Mouse (Mus musculus): Measurements from ENCODE around the gene Olfr1037. TPM values are rescaled to one million over a fixed set of nuclear protein-coding genes. Genes with fewer than 3 reads are reported as not detected.

Olfr1037 gene
- polyA plus RNA-seq (2021; fragmentation: Nextera tagmentation), result not detected in 2 replicates
- long read RNA-seq, experiment 1, result 0 reads
- long read RNA-seq, experiment 2, result 0 reads

GRCm38 (mm10) chr2:86087285-86087684, at the start of gene Olfr1037:
Gene Olfr1037 (minus strand): TSS chr2:86087385.

DNA sequence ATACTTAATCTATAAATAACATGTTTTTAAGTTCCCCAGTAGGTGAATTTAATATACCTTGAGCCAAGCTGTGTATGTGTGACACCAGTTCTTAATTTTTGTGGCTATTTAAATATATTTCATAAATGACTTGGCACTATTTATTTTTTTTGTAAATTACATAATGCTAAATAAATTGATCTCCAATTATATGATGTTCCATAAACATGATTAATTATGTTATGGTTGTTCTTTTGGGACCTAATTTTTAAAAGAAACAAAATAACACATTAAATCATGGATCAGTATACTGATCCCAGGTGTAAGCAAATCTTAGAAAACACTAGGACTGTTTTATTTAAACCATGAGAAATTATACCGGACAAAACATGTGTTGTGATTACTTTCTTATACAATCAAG, 48.6 kb upstream of the Olfr1037 start, which contains the start of gene Olfr1039:
TSS of gene Olfr1039 (minus strand) at position 101 of the 400 bp plus-strand sequence.

DNA sequence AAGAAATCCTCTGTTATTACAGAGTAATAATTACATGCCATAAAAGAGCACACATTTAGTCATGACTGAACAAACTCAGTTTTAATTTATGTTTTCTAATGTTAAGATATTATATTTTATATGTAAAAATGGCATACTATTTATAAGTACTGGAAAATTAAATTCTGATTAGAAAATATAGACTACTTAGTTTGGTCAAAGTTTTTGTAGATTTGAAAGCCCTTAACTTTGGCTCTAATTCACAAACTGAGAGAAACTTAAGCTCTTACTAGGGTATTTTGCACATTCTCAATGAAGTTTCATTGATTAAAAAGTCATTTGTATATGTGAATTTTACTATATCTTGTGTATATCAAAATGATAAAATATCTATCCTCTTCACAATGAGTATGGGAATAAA, 13.5 kb downstream of the Olfr1037 start, which contains the start of gene Olfr1036:
TSS of gene Olfr1036 (plus strand) at position 301 of the 400 bp plus-strand sequence.

DNA sequence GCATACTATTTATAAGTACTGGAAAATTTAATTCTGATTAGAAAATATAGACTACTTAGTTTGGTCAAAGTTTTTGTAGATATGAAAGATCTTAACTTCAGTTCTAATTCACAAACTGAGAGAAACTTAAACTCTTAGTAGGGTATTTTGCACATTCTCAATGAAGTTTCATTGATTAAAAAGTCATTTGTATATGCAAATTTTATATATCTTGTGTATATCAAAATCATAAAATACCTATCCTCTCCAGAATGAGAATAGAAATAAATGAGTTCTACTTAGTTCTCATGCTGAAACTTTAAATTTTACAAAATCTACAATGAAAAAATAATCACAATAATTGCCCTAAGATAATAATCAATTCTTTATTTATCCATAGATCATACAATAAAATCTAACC, 41.6 kb downstream of the Olfr1037 start, which contains the start of gene Olfr1034:
TSS of gene Olfr1034 (plus strand) at position 301 of the 400 bp plus-strand sequence.

Other genes starting within 250 kb of the Olfr1037 start
- gene Olfr1019, start 241.9 kb downstream of the Olfr1037 start, polyA plus RNA-seq (2021; fragmentation: Nextera tagmentation), result not detected in 2 replicates
- not detected in 2 replicates for gene Olfr1020, start 240.4 kb downstream of the Olfr1037 start, polyA plus RNA-seq (2021; fragmentation: Nextera tagmentation)
- gene Olfr1022, start 218.8 kb downstream of the Olfr1037 start, polyA plus RNA-seq (2021; fragmentation: Nextera tagmentation), result not detected in 2 replicates
- not detected in 2 replicates for gene Olfr1023, start 201.7 kb downstream of the Olfr1037 start, polyA plus RNA-seq (2021; fragmentation: Nextera tagmentation)
- gene Olfr1024, start 182.3 kb downstream of the Olfr1037 start, polyA plus RNA-seq (2021; fragmentation: Nextera tagmentation), result not detected in 2 replicates
- not detected in 2 replicates for gene Olfr1025-ps1, start 172.2 kb downstream of the Olfr1037 start, polyA plus RNA-seq (2021; fragmentation: Nextera tagmentation)
- not detected in 2 replicates for gene Olfr1026, start 165.8 kb downstream of the Olfr1037 start, polyA plus RNA-seq (2021; fragmentation: Nextera tagmentation)
- gene Olfr1028, start 136.9 kb downstream of the Olfr1037 start, polyA plus RNA-seq (2021; fragmentation: Nextera tagmentation), result not detected in 2 replicates
- gene Olfr1029, start 113.5 kb downstream of the Olfr1037 start, polyA plus RNA-seq (2021; fragmentation: Nextera tagmentation), result not detected in 2 replicates
- gene Olfr1030, start 108.1 kb downstream of the Olfr1037 start, polyA plus RNA-seq (2021; fragmentation: Nextera tagmentation), result not detected in 2 replicates
- gene Olfr1031, start 97.1 kb downstream of the Olfr1037 start, polyA plus RNA-seq (2021; fragmentation: Nextera tagmentation), result not detected in 2 replicates
- not detected in 2 replicates for gene Olfr1032, start 81.8 kb downstream of the Olfr1037 start, polyA plus RNA-seq (2021; fragmentation: Nextera tagmentation)
- not detected in 2 replicates for gene Olfr1033, start 66.8 kb downstream of the Olfr1037 start, polyA plus RNA-seq (2021; fragmentation: Nextera tagmentation)
- not detected in 2 replicates for gene Olfr1034, start 41.5 kb downstream of the Olfr1037 start, polyA plus RNA-seq (2021; fragmentation: Nextera tagmentation)
- gene Olfr1036, start 13.4 kb downstream of the Olfr1037 start, polyA plus RNA-seq (2021; fragmentation: Nextera tagmentation), result not detected in 2 replicates
- not detected in 2 replicates for gene Olfr1039, start 48.5 kb upstream of the Olfr1037 start, polyA plus RNA-seq (2021; fragmentation: Nextera tagmentation)
- gene Olfr1040, start 59.3 kb upstream of the Olfr1037 start, polyA plus RNA-seq (2021; fragmentation: Nextera tagmentation), result not detected in 2 replicates
- not detected in 2 replicates for gene Olfr1042, start 74.5 kb upstream of the Olfr1037 start, polyA plus RNA-seq (2021; fragmentation: Nextera tagmentation)
- gene Olfr1043, start 80.1 kb upstream of the Olfr1037 start, polyA plus RNA-seq (2021; fragmentation: Nextera tagmentation), result not detected in 2 replicates
- gene Olfr1044, start 90.4 kb upstream of the Olfr1037 start, polyA plus RNA-seq (2021; fragmentation: Nextera tagmentation), result not detected in 2 replicates
- gene Olfr52, start 98.3 kb upstream of the Olfr1037 start, polyA plus RNA-seq (2021; fragmentation: Nextera tagmentation), result not detected in 2 replicates
- gene Olfr1045, start 115.6 kb upstream of the Olfr1037 start, polyA plus RNA-seq (2021; fragmentation: Nextera tagmentation), result not detected in 2 replicates
- gene Olfr1046, start 131.9 kb upstream of the Olfr1037 start, polyA plus RNA-seq (2021; fragmentation: Nextera tagmentation), result not detected in 2 replicates
- not detected in 2 replicates for gene Olfr1047, start 144.0 kb upstream of the Olfr1037 start, polyA plus RNA-seq (2021; fragmentation: Nextera tagmentation)
- not detected in 2 replicates for gene Olfr1048, start 152.9 kb upstream of the Olfr1037 start, polyA plus RNA-seq (2021; fragmentation: Nextera tagmentation)
- not detected in 2 replicates for gene Olfr1049, start 170.9 kb upstream of the Olfr1037 start, polyA plus RNA-seq (2021; fragmentation: Nextera tagmentation)
- not detected in 2 replicates for gene Olfr1051, start 191.7 kb upstream of the Olfr1037 start, polyA plus RNA-seq (2021; fragmentation: Nextera tagmentation)
- gene Olfr1052, start 205.1 kb upstream of the Olfr1037 start, polyA plus RNA-seq (2021; fragmentation: Nextera tagmentation), result not detected in 2 replicates
- gene Olfr1053, start 227.9 kb upstream of the Olfr1037 start, polyA plus RNA-seq (2021; fragmentation: Nextera tagmentation), result not detected in 2 replicates
- not detected in 2 replicates for gene Olfr1054, start 248.0 kb upstream of the Olfr1037 start, polyA plus RNA-seq (2021; fragmentation: Nextera tagmentation)

Data from left cerebral cortex, adult 6 months (tissue).